Mouse (Mus musculus) regulatory T cell (primary cell): Measurements from ENCODE around the gene Myo1g.

Source experiments
- in situ Hi-C: fragments of 300-600 bp; cut with MboI, MseI; formaldehyde crosslinking; loops from one replicate; pipeline ENCODE4 v1.15.1; 2025; ENCODE audit warnings: high pct_unique_total_duplicates

The Myo1g gene

DNA sequence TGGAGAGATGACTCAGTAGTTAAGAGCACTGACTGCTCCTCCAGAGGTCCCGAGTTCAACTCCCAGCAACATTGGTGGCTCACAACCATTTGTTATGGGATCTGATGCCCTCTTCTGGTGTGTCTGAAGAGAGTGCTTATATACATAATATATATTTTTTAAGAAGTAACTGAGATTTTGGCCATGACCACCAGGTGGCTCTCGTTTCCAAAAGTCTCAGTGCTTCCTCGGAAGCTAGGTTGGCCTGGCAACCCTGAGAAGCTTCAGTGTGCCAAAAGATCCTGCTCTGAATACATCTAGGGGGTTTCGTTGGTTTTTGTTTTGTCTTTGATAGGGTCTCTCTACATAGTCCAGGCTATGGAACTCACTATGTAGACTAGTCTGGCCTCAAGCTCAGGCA lies 55.6 kb downstream of the Myo1g start:
- in situ Hi-C loops, result no loop called here

DNA sequence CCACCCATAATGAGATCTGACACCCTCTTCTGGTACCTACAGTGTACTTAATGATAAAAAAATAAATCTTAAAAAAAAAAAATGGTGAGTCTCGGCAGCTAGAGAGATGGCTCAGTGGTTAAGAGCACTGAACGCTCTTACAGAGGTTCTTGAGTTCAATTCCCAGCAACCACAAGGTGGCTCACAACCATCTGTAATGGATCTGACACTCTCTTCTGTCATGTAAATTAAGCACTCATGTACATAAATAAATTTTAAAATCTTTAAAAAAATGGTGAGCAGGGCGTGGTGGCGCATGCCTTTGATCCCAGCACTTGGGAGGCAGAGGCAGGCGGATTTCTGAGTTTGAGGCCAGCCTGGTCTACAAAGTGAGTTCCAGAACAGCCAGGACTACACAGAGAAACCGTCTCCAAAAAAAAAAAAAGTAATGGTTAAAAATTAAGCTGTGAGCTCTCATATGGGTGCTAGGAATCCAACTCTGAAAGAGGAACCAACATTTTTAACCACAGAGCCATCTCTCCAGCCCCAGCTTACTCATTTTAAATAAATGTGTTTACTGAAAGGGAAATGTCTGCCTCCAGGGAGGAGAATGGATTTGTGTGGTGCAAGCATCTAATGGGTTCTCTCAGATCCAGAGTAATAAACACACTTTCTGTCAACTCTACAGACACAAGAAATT lies 57.5 kb downstream of the Myo1g start:
- in situ Hi-C loops, result no loop called here
